Mouse (Mus musculus) C2C12 (cell line): ENCODE measurements at regions not wholly inside any gene's neighbourhood (a gene's known extent, or its start where the extent isn't known, plus 50 kb on each side); places are given as distances from the start of the nearest gene placed in this dataset.

Experiments used
- H3K27me3 ChIP-seq: one replicate; pipeline ENCODE4 v1.6.1; 2011; ENCODE audit not compliant: control insufficient read depth, insufficient read depth, insufficient read length
- H3K36me3 ChIP-seq: one replicate; pipeline ENCODE4 v1.6.1; 2011; ENCODE audit not compliant: control insufficient read depth, insufficient read depth
- H3K4me3 ChIP-seq: one replicate; pipeline ENCODE4 v1.5.1; 2011; ENCODE audit warnings: mild to moderate bottlenecking, control low read depth; ENCODE audit not compliant: poor library complexity, insufficient read depth, severe bottlenecking
- H3K79me2 ChIP-seq: one replicate; pipeline ENCODE4 v1.6.1; 2011; ENCODE audit not compliant: control insufficient read depth, insufficient read depth
- H3K79me3 ChIP-seq: one replicate; pipeline ENCODE4 v1.6.1; 2011; ENCODE audit warnings: low read depth, control low read depth
- H3ac ChIP-seq: one replicate; pipeline ENCODE3; 2011; ENCODE audit warnings: low read depth; ENCODE audit not compliant: control insufficient read depth, insufficient read length
- CEBPB ChIP-seq: IDR thresholded peaks from one replicate; pipeline ENCODE4 v1.6.1; 2011; ENCODE audit warnings: low read depth, mild to moderate bottlenecking, control low read depth, moderate library complexity
- CTCF ChIP-seq: IDR thresholded peaks from one replicate; pipeline ENCODE4 v1.5.1; 2011; ENCODE audit not compliant: control insufficient read depth, insufficient read depth, insufficient read length
- FOSL1 ChIP-seq: IDR thresholded peaks from one replicate; pipeline ENCODE4 v1.8.0; 2011; ENCODE audit warnings: mild to moderate bottlenecking, low read length; ENCODE audit not compliant: poor library complexity, insufficient read depth, severe bottlenecking
- MAX ChIP-seq: IDR thresholded peaks from one replicate; pipeline ENCODE4 v1.6.1; 2011; ENCODE audit warnings: mild to moderate bottlenecking, control low read depth
- MYOD1 ChIP-seq: IDR thresholded peaks from one replicate; pipeline ENCODE4 v1.6.1; 2011; ENCODE audit warnings: low read depth; ENCODE audit not compliant: control insufficient read depth, insufficient read length
- MYOG ChIP-seq: IDR thresholded peaks from one replicate; pipeline ENCODE4 v1.6.1; 2011; ENCODE audit not compliant: control insufficient read depth, insufficient read length; ENCODE audit errors: extremely low read depth
- USF1 ChIP-seq: IDR thresholded peaks from one replicate; pipeline ENCODE4 v1.6.1; 2011; ENCODE audit warnings: low read depth, mild to moderate bottlenecking, control low read depth, moderate library complexity

GRCm38 (mm10) chr17:29430401-29430800 is 60.2 kb upstream of the Pim1 start:
- Histone ChIP-seq H3K79me2 (no peaks in the 10 kb centered on the region), H3K36me3 (no peaks in the 10 kb centered on the region), H3ac (no peak overlapping the region), H3K79me3 (no peaks in the 10 kb centered on the region), H3K27me3 (no peaks in the 10 kb centered on the region), H3K4me3 (no peak overlapping the region)
- TF ChIP-seq CEBPB (no peak), USF1 (no peak), FOSL1 (no peak), MYOG (no peak), CTCF (no peak), MYOD1 (no peak), MAX (no peak)

- Histone ChIP-seq H3K36me3 (no peaks in the 10 kb centered on the region), H3K79me2 (no peaks in the 10 kb centered on the region), H3ac (no peak overlapping the region), H3K27me3 (no peaks in the 10 kb centered on the region), H3K4me3 (no peak overlapping the region), H3K79me3 (no peaks in the 10 kb centered on the region)
- TF ChIP-seq FOSL1, result no peak
- no peak for TF ChIP-seq MYOD1
- TF ChIP-seq CTCF, result no peak
- TF ChIP-seq CEBPB, result no peak
- no peak for TF ChIP-seq MYOG
- no peak for TF ChIP-seq USF1
- no peak for TF ChIP-seq MAX
Measured at GRCm38 (mm10) chr17:29430806-29431205, 59.7 kb upstream of the Pim1 start.

GRCm38 (mm10) chr17:29431553-29432297 is 58.8 kb upstream of the Pim1 start:
- no peaks in the 10 kb centered on the region for H3K27me3 ChIP-seq
- H3K4me3 ChIP-seq, result no peak overlapping the region
- no peaks in the 10 kb centered on the region for H3K79me2 ChIP-seq
- H3K79me3 ChIP-seq, result no peaks in the 10 kb centered on the region
- TF ChIP-seq MYOD1 (no peak), FOSL1 (no peak), CTCF (no peak), CEBPB (no peak), MAX (no peak), MYOG (no peak)
- H3ac ChIP-seq, result no peak overlapping the region
- no peaks in the 10 kb centered on the region for H3K36me3 ChIP-seq

- H3K79me2 ChIP-seq, result no peaks in the 10 kb centered on the region
- H3ac ChIP-seq, result no peak overlapping the region
- H3K36me3 ChIP-seq, result no peaks in the 10 kb centered on the region
- H3K79me3 ChIP-seq, result no peaks in the 10 kb centered on the region
- H3K4me3 ChIP-seq, result no peak overlapping the region
- TF ChIP-seq CTCF (no peak), MYOG (no peak), FOSL1 (no peak), MYOD1 (no peak), CEBPB (no peak), USF1 (no peak), MAX (no peak)
- no peaks in the 10 kb centered on the region for H3K27me3 ChIP-seq
Measured at GRCm38 (mm10) chr17:29432666-29433065, 57.9 kb upstream of the Pim1 start.

GRCm38 (mm10) chr17:29433370-29433769 is 57.2 kb upstream of the Pim1 start:
- Histone ChIP-seq H3K36me3 (no peaks in the 10 kb centered on the region), H3K4me3 (no peak overlapping the region), H3K79me3 (no peaks in the 10 kb centered on the region), H3K79me2 (no peaks in the 10 kb centered on the region), H3K27me3 (no peaks in the 10 kb centered on the region), H3ac (no peak overlapping the region)
- TF ChIP-seq CEBPB, result no peak
- TF ChIP-seq MAX, result no peak
- TF ChIP-seq MYOD1, result no peak
- no peak for TF ChIP-seq USF1
- no peak for TF ChIP-seq FOSL1
- TF ChIP-seq CTCF, result no peak
- TF ChIP-seq MYOG, result no peak
